Mouse (Mus musculus) lung, postnatal 0 days (tissue): Measurements from ENCODE around the gene Fam78b.

ENCODE experiments used
- CTCF ChIP-seq: IDR thresholded peaks from 2 replicates; pipeline ENCODE4 v1.5.1; 2016; ENCODE audit warnings: antibody characterized with exemption, mild to moderate bottlenecking
- EP300 ChIP-seq: IDR thresholded peaks from 2 replicates; pipeline ENCODE4 v1.6.1; 2016; ENCODE audit warnings: antibody characterized with exemption, mild to moderate bottlenecking, control low read depth

GRCm38 (mm10) chr1:167104956-167105626, 103.9 kb downstream of the Fam78b start:
- TF ChIP-seq CTCF = no peak
- TF ChIP-seq EP300 = no peak
